Mouse (Mus musculus) kidney, adult 2 months (tissue): ENCODE results near the gene Rpl3l.

Experiments used
- CTCF ChIP-seq: fragments of 200-500 bp; conservative IDR thresholded peaks from 2 replicates; pipeline ENCODE4 v1.5.1; 2011; ENCODE audit warnings: low read depth, mild to moderate bottlenecking, control low read depth, low read length, moderate library complexity, mixed read lengths; ENCODE audit not compliant: insufficient read depth, insufficient read length
- POLR2A ChIP-seq: fragments of 200-500 bp; IDR thresholded peaks from one replicate; pipeline ENCODE4 v1.6.1; 2011; ENCODE audit warnings: low read depth, low read length, control low read depth

DNA sequence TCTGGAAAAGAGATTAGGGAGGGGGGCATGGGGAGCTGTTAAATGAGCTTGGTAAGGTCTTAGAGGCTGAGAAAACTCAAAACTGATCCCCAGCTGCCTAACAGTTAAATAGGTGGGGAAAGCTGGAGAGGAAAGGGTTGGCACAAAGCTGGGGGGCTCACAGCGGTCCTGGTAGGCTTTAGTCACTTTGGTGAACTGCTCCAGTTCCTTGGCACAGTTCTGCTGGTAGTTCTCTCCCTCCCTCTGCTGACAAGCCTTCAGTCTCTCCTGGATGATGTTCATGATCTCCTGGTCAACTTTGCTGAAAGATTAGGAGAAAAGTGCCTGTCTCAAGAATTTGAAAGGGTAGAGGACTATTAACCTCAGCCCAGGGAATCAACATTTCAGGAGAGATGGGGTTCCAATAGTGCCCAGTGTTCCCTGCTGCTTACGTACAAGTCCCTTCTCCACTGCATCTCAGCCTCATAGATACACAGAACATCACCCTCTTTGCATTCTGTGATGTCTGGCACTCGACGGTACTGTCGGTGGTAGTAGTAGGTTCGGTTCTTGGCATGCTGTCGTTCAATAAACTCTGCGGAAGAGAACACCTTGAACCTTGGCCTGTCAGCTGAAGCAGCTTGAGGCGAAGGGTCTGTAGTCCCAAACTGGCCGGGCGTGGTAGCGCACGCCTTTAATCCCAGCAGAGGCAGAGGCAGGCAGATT is 5.2 kb upstream of the Rpl3l start:
- TF ChIP-seq POLR2A (no peak), CTCF (no peak)
